Mouse (Mus musculus) heart, postnatal 0 days (tissue): ENCODE data around the gene Inka1. TPM values are rescaled to one million over a fixed set of nuclear protein-coding genes. Genes with fewer than 3 reads are reported as not detected.

Experiments used
- ATAC-seq: fragments of 200-750 bp; cut with Nextera tagmentation; 2 replicates; pipeline ENCODE4 v1.8.0; 2017; ENCODE audit warnings: low read depth, moderate number of reproducible peaks, moderate library complexity; ENCODE audit not compliant: insufficient read depth
- DNase-seq: peaks from one replicate; pipeline ENCODE4 v3.0.0-alpha.2; 2016; ENCODE audit warnings: low spot score
- H3K27ac ChIP-seq: fragments of 300-500 bp; sonication (generic); 2 replicates; pipeline ENCODE4 v1.5.1; 2014; ENCODE audit warnings: low read depth, mild to moderate bottlenecking
- H3K27me3 ChIP-seq: fragments of 300-500 bp; sonication (generic); 2 replicates; pipeline ENCODE4 v1.6.1; 2014; ENCODE audit warnings: low read length, mixed read lengths; ENCODE audit not compliant: control insufficient read depth, insufficient read depth
- H3K36me3 ChIP-seq: fragments of 300-500 bp; sonication (generic); replicated peaks from 2 replicates; pipeline ENCODE4 v1.6.1; 2014; ENCODE audit warnings: low read length, mixed read lengths; ENCODE audit not compliant: control insufficient read depth, insufficient read depth
- H3K4me1 ChIP-seq: fragments of 300-500 bp; sonication (generic); 2 replicates; pipeline ENCODE4 v1.6.1; 2014; ENCODE audit warnings: antibody characterized with exemption; ENCODE audit not compliant: control insufficient read depth, insufficient read depth
- H3K4me2 ChIP-seq: fragments of 300-500 bp; sonication (generic); 2 replicates; pipeline ENCODE4 v1.6.1; 2014; ENCODE audit warnings: low read depth, mild to moderate bottlenecking, low read length, moderate library complexity
- H3K4me3 ChIP-seq: fragments of 300-500 bp; sonication (generic); 2 replicates; pipeline ENCODE4 v1.5.1; 2014; ENCODE audit warnings: low read depth, low read length
- H3K9ac ChIP-seq: fragments of 300-500 bp; sonication (generic); replicated peaks from 2 replicates; pipeline ENCODE4 v1.6.1; 2014; ENCODE audit warnings: low read depth, low read length, mixed read lengths
- H3K9me3 ChIP-seq: fragments of 300-500 bp; sonication (generic); replicated peaks from 2 replicates; pipeline ENCODE4 v1.6.1; 2016; ENCODE audit warnings: low read length; ENCODE audit not compliant: control insufficient read depth
- CTCF ChIP-seq: IDR thresholded peaks from 2 replicates; pipeline ENCODE4 v1.5.1; 2016; ENCODE audit warnings: antibody characterized with exemption, control low read depth, low read depth
- EP300 ChIP-seq: IDR thresholded peaks from 2 replicates; pipeline ENCODE4 v1.6.1; 2016; ENCODE audit warnings: antibody characterized with exemption, low read depth
- WGBS: fragments of 180-500 bp; shearing (Covaris S2); extraction: QIAGEN DNeasy Blood & Tissue Kit; methylation state at CpG from one replicate; pipeline ENCODE4 v1.1.7; 2014; 5-methylcytosine and 5-hydroxymethylcytosine counted together
- polyA plus RNA-seq: library from polyadenylated mRNA; unstranded; fragments of >200 nt; fragmentation: Nextera tagmentation; extraction: Ambion mirVana; gene quantifications from 2 replicates; pipeline ENCODE4 v1.2.1, GENCODE M21; 2015
- total RNA-seq: library from RNA; depleted of rRNA; stranded (reverse); fragments of >200 nt; gene quantifications from 2 replicates; pipeline ENCODE4 v1.2.3, GENCODE M21; 2014; ENCODE audit warnings: low replicate concordance

Inka1 gene
- total and polyA plus RNA-seq, 2 experiments from 2014 or later, result 34.3 to 37.0 TPM

- peak; percentile 71 for ATAC-seq
- Histone ChIP-seq H3K9me3 (no peaks in the 10 kb centered on the region), H3K4me1 (peaks cover 28% of the 10 kb centered on the region), H3K27me3 (no peaks in the 10 kb centered on the region), H3K4me2 (peak within 1 kb of the TSS; percentile 68), H3K9ac (peak within 1 kb of the TSS; percentile 63), H3K36me3 (peaks cover 18% of the 10 kb centered on the region), H3K27ac (peak within 1 kb of the TSS; percentile 90), H3K4me3 (peak within 1 kb of the TSS; percentile 50)
- WGBS, result 36% methylated on average over 12 of the region's 12 CpGs
- TF ChIP-seq EP300 (no peak), CTCF (no peak)
- DNase-seq, result peak; percentile 83
Measured at GRCm38 (mm10) chr9:107975399-107976386, 10.0 kb downstream of the Inka1 start, which contains the start of gene Uba7. Gene Uba7 (plus strand): TSS chr9:107975505.

DNA sequence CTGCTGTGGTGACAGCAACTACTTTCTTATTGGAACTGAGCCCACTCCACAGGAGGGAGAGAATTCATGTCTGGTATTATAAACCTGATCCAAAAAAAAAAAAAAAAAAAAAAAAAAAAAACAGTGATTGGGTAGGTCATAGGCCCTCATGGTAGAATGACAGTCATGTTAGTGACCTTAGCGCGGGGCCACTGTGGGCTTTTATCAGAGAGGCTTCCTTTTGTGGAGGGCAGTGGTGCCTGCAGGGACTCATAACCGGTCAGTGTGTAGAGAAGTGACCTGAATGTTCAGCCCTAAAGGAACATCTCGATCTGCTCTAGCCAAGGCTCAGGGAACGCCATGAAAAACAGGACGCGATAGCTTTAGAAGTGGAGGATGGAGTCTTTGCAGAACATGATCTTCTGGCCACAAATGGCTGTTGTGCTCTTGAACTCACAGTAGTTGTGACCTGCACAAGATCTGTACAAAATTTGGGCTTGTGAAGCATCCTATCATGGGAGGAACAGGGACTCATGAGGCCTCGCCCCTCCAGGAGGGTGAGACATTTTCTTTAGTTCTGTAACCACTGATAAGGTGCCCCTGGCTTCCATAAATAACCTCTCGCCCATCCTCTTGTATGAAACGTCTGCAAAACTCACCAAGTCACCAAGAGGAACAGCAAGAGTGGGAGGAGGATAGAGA, 11.0 kb downstream of the Inka1 start:
- 0 out of 2 replicates have a peak overlapping the region, but pooled peaks have one; percentile 63 for H3K9ac ChIP-seq
- WGBS, result 23% methylated on average over 10 of the region's 10 CpGs

DNA sequence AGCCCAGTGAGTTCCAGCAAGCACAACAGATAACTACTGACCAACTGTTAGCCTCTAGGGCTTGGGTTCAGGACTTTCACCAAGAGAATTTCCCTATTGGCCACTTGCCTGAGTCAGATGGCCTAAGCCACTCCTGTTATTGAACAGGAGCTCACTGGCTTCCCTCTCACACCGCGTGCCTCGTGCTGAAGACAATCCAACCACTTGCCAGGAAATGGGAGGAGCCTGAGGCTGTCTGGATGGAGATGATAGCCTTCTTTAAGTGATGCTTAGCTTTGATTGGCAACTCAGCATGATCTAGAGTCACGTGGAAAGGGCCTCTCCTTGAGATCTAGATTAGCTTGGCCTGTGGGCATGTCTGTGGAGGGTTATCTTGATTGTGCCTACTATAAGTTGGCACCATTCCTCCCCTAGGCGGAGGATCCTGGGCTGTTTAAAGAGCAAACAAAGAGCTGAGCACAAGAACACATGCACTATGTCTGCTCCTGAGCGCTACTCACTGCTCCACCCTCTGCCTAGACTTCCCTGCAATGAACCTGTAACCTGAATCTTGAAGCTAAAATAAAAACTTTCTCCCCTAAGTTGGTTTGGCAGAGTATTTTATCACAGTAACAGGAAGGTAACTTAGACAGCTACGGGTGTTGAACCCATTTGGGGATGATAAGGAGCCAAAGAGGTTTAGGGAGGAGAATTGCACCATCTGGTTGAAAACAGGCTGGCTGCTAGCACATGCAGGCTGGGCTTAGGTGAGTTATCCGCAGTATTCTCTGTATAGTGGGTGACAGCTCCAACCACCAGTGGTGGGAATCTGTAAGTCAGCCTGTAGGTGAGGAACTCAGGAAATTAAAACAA, 13.8 kb downstream of the Inka1 start:
- H3K27me3 ChIP-seq, result no peaks in the 10 kb centered on the region
- WGBS, result 54% methylated on average over 8 of the region's 8 CpGs

More for the DNA sequence above, 11.0 kb downstream of the Inka1 start:
- peak overlapping the region; percentile 90 for H3K27ac ChIP-seq
- H3K27me3 ChIP-seq, result no peaks in the 10 kb centered on the region
- H3K4me3 ChIP-seq, result peak overlapping the region; percentile 50
- no peak; the same call in 1 of the 2 replicates for TF ChIP-seq EP300
- no peak for TF ChIP-seq CTCF
- peaks cover 14% of the 10 kb centered on the region for H3K36me3 ChIP-seq
- peak; percentile 12; the same call in 1 of the 2 replicates for ATAC-seq
- peak overlapping the region; percentile 68; the same call in 1 of the 2 replicates for H3K4me2 ChIP-seq
- H3K9me3 ChIP-seq, result no peaks in the 10 kb centered on the region
- no peak for DNase-seq
- H3K4me1 ChIP-seq, result peaks cover 28% of the 10 kb centered on the region

GRCm38 (mm10) chr9:107970311-107970710, 15.4 kb downstream of the Inka1 start:
- ATAC-seq, result no peak
- no peak for DNase-seq
- H3K4me2 ChIP-seq, result no peak overlapping the region
- no peaks in the 10 kb centered on the region for H3K36me3 ChIP-seq
- no peak for TF ChIP-seq CTCF
- no peak for TF ChIP-seq EP300
- no peaks in the 10 kb centered on the region for H3K27me3 ChIP-seq
- no peaks in the 10 kb centered on the region for H3K9me3 ChIP-seq
- H3K27ac ChIP-seq, result no peak overlapping the region
- H3K4me3 ChIP-seq, result no peak overlapping the region
- WGBS, result 76% methylated on average over 5 of the region's 5 CpGs
- no peak overlapping the region for H3K9ac ChIP-seq
- peaks cover 15% of the 10 kb centered on the region for H3K4me1 ChIP-seq

More for the DNA sequence above, 13.8 kb downstream of the Inka1 start:
- Histone ChIP-seq H3K4me3 (no peak overlapping the region), H3K4me1 (peaks cover 28% of the 10 kb centered on the region), H3K9me3 (no peaks in the 10 kb centered on the region), H3K36me3 (no peaks in the 10 kb centered on the region), H3K27ac (0 out of 2 replicates have a peak overlapping the region, but pooled peaks have one; percentile 8), H3K9ac (no peak overlapping the region), H3K4me2 (no peak overlapping the region)
- peak; percentile 46 for DNase-seq
- ATAC-seq, result peak; percentile 48; the same call in 1 of the 2 replicates
- TF ChIP-seq CTCF, result no peak
- TF ChIP-seq EP300, result no peak

DNA sequence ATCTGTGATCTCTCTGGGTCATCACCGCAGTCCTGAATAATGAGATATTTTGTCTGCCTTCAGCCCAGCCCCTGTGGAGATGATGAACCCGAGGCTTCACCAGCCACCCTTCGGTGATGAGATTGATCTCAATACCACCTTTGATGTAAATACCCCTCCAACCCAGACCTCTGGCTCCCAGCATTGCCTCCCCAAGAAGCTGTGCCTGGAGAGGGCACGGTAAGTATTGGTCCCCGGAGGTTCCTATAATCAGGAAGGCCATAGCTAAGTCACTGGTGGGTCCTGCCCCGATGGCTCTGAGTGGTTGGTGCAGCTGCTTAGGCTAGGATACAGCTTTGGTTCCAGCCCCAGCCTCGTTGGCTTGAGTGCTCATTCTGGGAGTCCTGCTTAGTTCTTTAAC, 17.1 kb downstream of the Inka1 start:
- no peaks in the 10 kb centered on the region for H3K36me3 ChIP-seq
- no peak overlapping the region for H3K4me3 ChIP-seq
- WGBS, result 86% methylated on average over 7 of the region's 7 CpGs
- no peak overlapping the region for H3K9ac ChIP-seq
- DNase-seq (no peak), ATAC-seq (no peak)
- H3K4me2 ChIP-seq, result no peak overlapping the region
- no peaks in the 10 kb centered on the region; the same call in 1 of the 2 replicates for H3K4me1 ChIP-seq
- TF ChIP-seq CTCF (no peak), EP300 (no peak)
- no peaks in the 10 kb centered on the region for H3K27me3 ChIP-seq
- no peak overlapping the region for H3K27ac ChIP-seq
- no peaks in the 10 kb centered on the region for H3K9me3 ChIP-seq
